Mouse (Mus musculus) limb, embryonic 14.5 days (tissue): Measurements from ENCODE around the gene Zfp740. TPM values are rescaled to one million over a fixed set of nuclear protein-coding genes. Genes with fewer than 3 reads are reported as not detected.

ENCODE experiments used
- ATAC-seq: fragments of 200-750 bp; cut with Nextera tagmentation; 2 replicates; pipeline ENCODE4 v1.8.0; 2017; ENCODE audit warnings: low read depth, moderate number of reproducible peaks, moderate TSS enrichment; ENCODE audit not compliant: low FRiP score
- DNase-seq: peaks from one replicate; pipeline ENCODE4 v3.0.0-alpha.2; 2015; ENCODE audit warnings: low spot score
- H3K27ac ChIP-seq: fragments of 300-500 bp; sonication (generic); replicated peaks from 2 replicates; pipeline ENCODE4 v1.5.1; 2014; ENCODE audit warnings: low read depth, mild to moderate bottlenecking, low read length, moderate library complexity, mixed read lengths
- H3K27me3 ChIP-seq: fragments of 300-500 bp; sonication (generic); 2 replicates; pipeline ENCODE4 v1.6.1; 2014; ENCODE audit warnings: low read length, mixed read lengths; ENCODE audit not compliant: control insufficient read depth, insufficient read depth
- H3K36me3 ChIP-seq: fragments of 300-500 bp; sonication (generic); 2 replicates; pipeline ENCODE4 v1.6.1; 2014; ENCODE audit warnings: mild to moderate bottlenecking, low read length, moderate library complexity, mixed read lengths; ENCODE audit not compliant: control insufficient read depth, insufficient read depth
- H3K4me1 ChIP-seq: fragments of 300-500 bp; sonication (generic); 2 replicates; pipeline ENCODE4 v1.6.1; 2014; ENCODE audit warnings: antibody characterized with exemption, low read length, mixed read lengths; ENCODE audit not compliant: control insufficient read depth, insufficient read depth
- H3K4me2 ChIP-seq: fragments of 300-500 bp; sonication (generic); replicated peaks from 2 replicates; pipeline ENCODE4 v1.6.1; 2014; ENCODE audit warnings: low read depth, mild to moderate bottlenecking, low read length, moderate library complexity; ENCODE audit not compliant: severe bottlenecking
- H3K4me3 ChIP-seq: fragments of 300-500 bp; sonication (generic); replicated peaks from 2 replicates; pipeline ENCODE4 v1.5.1; 2014; ENCODE audit warnings: low read length
- H3K9ac ChIP-seq: fragments of 300-500 bp; sonication (generic); 2 replicates; pipeline ENCODE4 v1.6.1; 2014; ENCODE audit warnings: mild to moderate bottlenecking, low read depth, low read length, moderate library complexity; ENCODE audit not compliant: severe bottlenecking
- H3K9me3 ChIP-seq: fragments of 300-500 bp; sonication (generic); 2 replicates; pipeline ENCODE4 v1.6.1; 2016; ENCODE audit warnings: low read length; ENCODE audit not compliant: control insufficient read depth
- POLR2A ChIP-seq: fragments of 200-500 bp; IDR thresholded peaks from 2 replicates; pipeline ENCODE4 v1.8.0; 2012; ENCODE audit warnings: inconsistent platforms, mild to moderate bottlenecking, moderate library complexity, borderline replicate concordance; ENCODE audit not compliant: insufficient read depth, insufficient read length; ENCODE audit errors: extremely low read depth
- WGBS: fragments of 180-500 bp; shearing (Covaris S2); extraction: QIAGEN DNeasy Blood & Tissue Kit; methylation state at CpG from one replicate; pipeline ENCODE4 v1.1.7; 2014; 5-methylcytosine and 5-hydroxymethylcytosine counted together
- polyA plus RNA-seq, 2 experiments: library from polyadenylated mRNA; depleted of rRNA in 1 of 2; stranded (reverse) in 1 of 2; unstranded in 1 of 2; fragments of >200 nt; fragmentation: Nextera tagmentation in 1 of 2; extraction: Ambion mirVana in 1 of 2; gene quantifications; 2 replicates each; pipeline versions ENCODE4 v1.2.1 to v1.2.3; 2012 to 2014

The Zfp740 gene
- polyA plus RNA-seq, 2 experiments = 53.8 to 96.0 TPM

- no peak overlapping the region; the same call in 1 of the 2 replicates for H3K9ac ChIP-seq
These were observed 37.5 kb upstream of the Zfp740 start for GRCm38 (mm10) chr15:102165468-102166100.

GRCm38 (mm10) chr15:102167620-102168021, 35.4 kb upstream of the Zfp740 start:
- ATAC-seq (peak; percentile 81), DNase-seq (peak; percentile 86)
- WGBS = 23% methylated on average over 6 of the region's 6 CpGs
- peaks cover 30% of the 10 kb centered on the region for H3K4me1 ChIP-seq
- peak overlapping the region; percentile 9; the same call in 1 of the 2 replicates for H3K4me2 ChIP-seq
- no peaks in the 10 kb centered on the region for H3K9me3 ChIP-seq
- no peaks in the 10 kb centered on the region for H3K27me3 ChIP-seq
- H3K9ac ChIP-seq = no peak overlapping the region
- peak overlapping the region; percentile 77 for H3K27ac ChIP-seq
- no peaks in the 10 kb centered on the region for H3K36me3 ChIP-seq
- no peak for TF ChIP-seq POLR2A
- no peak overlapping the region for H3K4me3 ChIP-seq

More at GRCm38 (mm10) chr15:102165468-102166100, 37.5 kb upstream of the Zfp740 start:
- no peaks in the 10 kb centered on the region for H3K27me3 ChIP-seq
- no peak for TF ChIP-seq POLR2A
- DNase-seq (no peak), ATAC-seq (no peak)
- no peaks in the 10 kb centered on the region for H3K36me3 ChIP-seq
- no peak overlapping the region for H3K4me3 ChIP-seq
- no peaks in the 10 kb centered on the region for H3K9me3 ChIP-seq
- 33% methylated on average over 6 of the region's 6 CpGs for WGBS
- H3K4me2 ChIP-seq = no peak overlapping the region
- H3K27ac ChIP-seq = 0 out of 2 replicates have a peak overlapping the region, but pooled peaks have one; percentile 5
- peaks cover 30% of the 10 kb centered on the region for H3K4me1 ChIP-seq

GRCm38 (mm10) chr15:102169064-102169463, 34.0 kb upstream of the Zfp740 start:
- no peak for TF ChIP-seq POLR2A
- H3K9me3 ChIP-seq = no peaks in the 10 kb centered on the region
- H3K36me3 ChIP-seq = no peaks in the 10 kb centered on the region
- 61% methylated on average over 2 of the region's 2 CpGs for WGBS
- no peak overlapping the region for H3K9ac ChIP-seq
- no peaks in the 10 kb centered on the region for H3K27me3 ChIP-seq
- DNase-seq (no peak), ATAC-seq (no peak)
- H3K4me1 ChIP-seq = peaks cover 30% of the 10 kb centered on the region
- no peak overlapping the region for H3K4me2 ChIP-seq
- no peak overlapping the region for H3K27ac ChIP-seq
- H3K4me3 ChIP-seq = no peak overlapping the region

GRCm38 (mm10) chr15:102173581-102173980, 29.5 kb upstream of the Zfp740 start:
- DNase-seq = no peak

GRCm38 (mm10) chr15:102175736-102176319, 27.2 kb upstream of the Zfp740 start:
- Histone ChIP-seq H3K4me1 (no peaks in the 10 kb centered on the region), H3K27me3 (no peaks in the 10 kb centered on the region), H3K4me3 (no peak overlapping the region), H3K9me3 (no peaks in the 10 kb centered on the region), H3K36me3 (peaks cover 40% of the 10 kb centered on the region), H3K9ac (no peak overlapping the region), H3K4me2 (no peak overlapping the region), H3K27ac (no peak overlapping the region)
- no peak for TF ChIP-seq POLR2A
- DNase-seq = no peak
- WGBS = 81% methylated on average over 16 of the region's 16 CpGs
- ATAC-seq = no peak

More at GRCm38 (mm10) chr15:102173581-102173980, 29.5 kb upstream of the Zfp740 start:
- no peak for ATAC-seq
- 84% methylated on average over 3 of the region's 3 CpGs for WGBS
- peaks cover 2% of the 10 kb centered on the region for H3K4me1 ChIP-seq
- TF ChIP-seq POLR2A = no peak
- H3K27me3 ChIP-seq = no peaks in the 10 kb centered on the region
- no peaks in the 10 kb centered on the region for H3K9me3 ChIP-seq
- H3K27ac ChIP-seq = no peak overlapping the region
- H3K9ac ChIP-seq = no peak overlapping the region
- H3K36me3 ChIP-seq = peaks cover 30% of the 10 kb centered on the region
- no peak overlapping the region for H3K4me2 ChIP-seq
- no peak overlapping the region for H3K4me3 ChIP-seq
